Mouse (Mus musculus): ENCODE results near the gene Pkp4.

GRCm38 (mm10) chr2:59242117-59242516 lies 81.5 kb downstream of the Pkp4 start:
- TF ChIP-seq CTCF (IDR thresholded peaks at IDR 0.05; ENCODE audit: low read depth) = no peak
- no peak for TF ChIP-seq EP300 (IDR thresholded peaks at IDR 0.05; ENCODE audit: low read depth)
